In genomic region chr9:61776446-61776845, GRCm38 (mm10) we compare ENCODE assay signal across 32 mouse cellular contexts.
"Had no signal": no experiment of that assay in that cellular context is flagged by ENCODE, and none has a peak within 500 bp of the region (broad histone marks: within the 10 kb centered on the region; RNA-seq: fewer than 3 reads in every experiment).

No protein-coding gene starts in this region.

- ATAC-seq: liver, embryonic 12.5 days; liver, postnatal 0 days; lung, postnatal 0 days; midbrain, embryonic 13.5 days; midbrain, embryonic 15.5 days; midbrain, embryonic 16.5 days had no signal

- H3K27ac ChIP-seq: limb, embryonic 12.5 days; limb, embryonic 13.5 days; limb, embryonic 15.5 days; liver, embryonic 12.5 days; liver, embryonic 13.5 days; liver, embryonic 14.5 days; liver, embryonic 15.5 days; lung, embryonic 15.5 days; macrophage; midbrain, embryonic 10.5 days; midbrain, embryonic 12.5 days; midbrain, embryonic 13.5 days; midbrain, embryonic 15.5 days; neural tube, embryonic 12.5 days; neural tube, embryonic 13.5 days had no signal

- H3K4me2 ChIP-seq: limb, embryonic 12.5 days; limb, embryonic 13.5 days; limb, embryonic 15.5 days; liver, embryonic 11.5 days; liver, embryonic 12.5 days; liver, embryonic 13.5 days; liver, embryonic 15.5 days; lung, embryonic 14.5 days; lung, embryonic 15.5 days; midbrain, embryonic 11.5 days; midbrain, embryonic 12.5 days; midbrain, embryonic 13.5 days; midbrain, embryonic 15.5 days; neural tube, embryonic 12.5 days; neural tube, embryonic 13.5 days had no signal

- H3K9me3 ChIP-seq: limb, embryonic 12.5 days; limb, embryonic 13.5 days; limb, embryonic 15.5 days; liver, embryonic 12.5 days; liver, embryonic 13.5 days; liver, embryonic 15.5 days; lung, embryonic 15.5 days; midbrain, embryonic 10.5 days; midbrain, embryonic 12.5 days; midbrain, embryonic 13.5 days; midbrain, embryonic 15.5 days; neural tube, embryonic 12.5 days; neural tube, embryonic 13.5 days had no signal

- H3K36me3 ChIP-seq: limb, embryonic 12.5 days; limb, embryonic 13.5 days; limb, embryonic 15.5 days; liver, embryonic 12.5 days; liver, embryonic 13.5 days; liver, embryonic 15.5 days; lung, embryonic 15.5 days; midbrain, embryonic 10.5 days; midbrain, embryonic 12.5 days; midbrain, embryonic 13.5 days; midbrain, embryonic 15.5 days; neural tube, embryonic 12.5 days; neural tube, embryonic 13.5 days had no signal

- H3K9ac ChIP-seq: limb, embryonic 12.5 days; limb, embryonic 13.5 days; limb, embryonic 15.5 days; liver, embryonic 12.5 days; liver, embryonic 13.5 days; liver, embryonic 14.5 days; liver, embryonic 15.5 days; liver, postnatal 0 days; lung, embryonic 14.5 days; lung, embryonic 15.5 days; midbrain, embryonic 12.5 days; midbrain, embryonic 13.5 days; midbrain, embryonic 15.5 days; neural tube, embryonic 12.5 days; neural tube, embryonic 13.5 days had no signal

- H3K27me3 ChIP-seq: limb, embryonic 15.5 days; liver, embryonic 13.5 days; liver, embryonic 15.5 days; lung, embryonic 15.5 days; midbrain, embryonic 12.5 days; midbrain, embryonic 13.5 days; midbrain, embryonic 15.5 days; neural tube, embryonic 12.5 days; neural tube, embryonic 13.5 days had no signal

- H3K4me3 ChIP-seq: limb, embryonic 12.5 days; limb, embryonic 13.5 days; limb, embryonic 15.5 days; liver, embryonic 12.5 days; liver, embryonic 13.5 days; liver, embryonic 15.5 days; lung, embryonic 15.5 days; megakaryocyte, embryonic 14.5 days; midbrain, embryonic 10.5 days; midbrain, embryonic 12.5 days; midbrain, embryonic 13.5 days; midbrain, embryonic 15.5 days; myocyte; neural tube, embryonic 12.5 days; neural tube, embryonic 13.5 days had no signal

- H3K4me1 ChIP-seq: limb, embryonic 12.5 days; limb, embryonic 13.5 days; limb, embryonic 15.5 days; liver, embryonic 12.5 days; liver, embryonic 13.5 days; liver, embryonic 15.5 days; lung, embryonic 15.5 days; megakaryocyte, embryonic 14.5 days; midbrain, embryonic 10.5 days; midbrain, embryonic 12.5 days; midbrain, embryonic 13.5 days; midbrain, embryonic 15.5 days; neural tube, embryonic 12.5 days; neural tube, embryonic 13.5 days had no signal

- DNase-seq: left cerebral cortex, postnatal 4 days; liver; liver, embryonic 13.5 days; liver, postnatal 0 days; lung, adult 18-20 months; lung, adult 2 months; lung, embryonic 14.5 days; lung, postnatal 10 days; lung, postnatal 14 days; lung, postnatal 36 days; lung, postnatal 4 days; midbrain, embryonic 14.5 days had no signal
